Mouse (Mus musculus) embryonic stem cell, embryonic (primary cell): ENCODE data around the gene Arntl.

Experiments
- CTCF ChIA-PET, 4 experiments: fragments of 300-600 bp in 2 of 4; fragments of 350-600 bp in 2 of 4; sonication (Branson Sonifier 250); formaldehyde crosslinking; loops; one replicate each; lab custom pipeline; 2022; ENCODE audit warnings: inconsistent platforms in 2 of 4; lab: Charles Lee
- POLR2A ChIA-PET, 4 experiments: fragments of 300-600 bp in 2 of 4; fragments of 350-600 bp in 2 of 4; sonication (Branson Sonifier 250); formaldehyde crosslinking; loops; one replicate each; lab custom pipeline; 2022; ENCODE audit warnings: antibody characterized with exemption in 4 of 4, inconsistent platforms in 1 of 4; lab: Charles Lee

Arntl gene

GRCm38 (mm10) chr7:113285405-113285804 is 78.1 kb downstream of the Arntl start:
- CTCF ChIA-PET = no interaction called here
- POLR2A ChIA-PET = interaction anchor here in 1 of 4 experiments (0.8 to 1.9 kb wide), 5 partner anchors 9 to 26 kb away, joined by 3 to 4 read pairs (median 4); no protein-coding TSS in a partner anchor

- CTCF ChIA-PET = interaction anchor here in 1 of 4 experiments (0.7 kb wide), 1 partner anchor 123 kb away, joined by 9 read pairs; no protein-coding TSS in a partner anchor
- POLR2A ChIA-PET = interaction anchor here in 2 of 4 experiments (0.6 to 1.3 kb wide), 4 partner anchors 14 to 365 kb away, joined by 3 to 12 read pairs (median 4); no protein-coding TSS in a partner anchor
Observed at GRCm38 (mm10) chr7:113289211-113289610, 81.9 kb downstream of the Arntl start.

- POLR2A ChIA-PET = no interaction called here
- CTCF ChIA-PET = no interaction called here
Observed at GRCm38 (mm10) chr7:113291741-113292140, 84.5 kb downstream of the Arntl start.

- ChIA-PET POLR2A (no interaction called here), CTCF (no interaction called here)
Observed at GRCm38 (mm10) chr7:113292193-113292592, 84.9 kb downstream of the Arntl start.

- ChIA-PET POLR2A (interaction anchor here in 3 of 4 experiments (0.5 to 3.9 kb wide), 22 partner anchors 9 to 88 kb away, joined by 3 to 16 read pairs (median 3); partner anchors contain the start of gene Btbd10 (in 2 of the 3)), CTCF (interaction anchor here in 2 of 4 experiments (0.7 to 3.0 kb wide), 6 partner anchors 13 to 764 kb away, joined by 3 to 14 read pairs (median 4); no protein-coding TSS in a partner anchor)
Observed at GRCm38 (mm10) chr7:113294598-113294997, 87.3 kb downstream of the Arntl start.

- CTCF ChIA-PET = interaction anchor here in 2 of 4 experiments (1.0 to 3.0 kb wide), 6 partner anchors 13 to 763 kb away, joined by 3 to 14 read pairs (median 4); no protein-coding TSS in a partner anchor
Observed at GRCm38 (mm10) chr7:113295077-113295890, 88.0 kb downstream of the Arntl start.

GRCm38 (mm10) chr7:113297813-113298212 is 90.5 kb downstream of the Arntl start:
- ChIA-PET POLR2A (interaction anchor here in 2 of 4 experiments (0.5 to 1.7 kb wide), 5 partner anchors 34 to 842 kb away, joined by 3 to 9 read pairs (median 5); partner anchors contain the start of gene Btbd10 (in 1 of the 2)), CTCF (no interaction called here)

More at GRCm38 (mm10) chr7:113295077-113295890, 88.0 kb downstream of the Arntl start:
- POLR2A ChIA-PET = interaction anchor here in 3 of 4 experiments (0.5 to 3.9 kb wide), 23 partner anchors 9 to 89 kb away, joined by 3 to 16 read pairs (median 3); partner anchors contain the start of gene Btbd10 (in 2 of the 3)

- ChIA-PET POLR2A (interaction anchor here in 3 of 4 experiments (1.0 to 4.6 kb wide), 18 partner anchors 9 to 167 kb away, joined by 3 to 30 read pairs (median 4); partner anchors contain the start of gene Btbd10 (in 3 of the 3)), CTCF (interaction anchor here (0.5 to 3.0 kb wide), 11 partner anchors 10 to 171 kb away, joined by 3 to 14 read pairs (median 4); no protein-coding TSS in a partner anchor)
Observed at GRCm38 (mm10) chr7:113310136-113310535, 102.9 kb downstream of the Arntl start.

GRCm38 (mm10) chr7:113311784-113312183 is 104.5 kb downstream of the Arntl start:
- ChIA-PET POLR2A (interaction anchor here in 3 of 4 experiments (0.6 to 4.6 kb wide), 18 partner anchors 27 to 169 kb away, joined by 3 to 30 read pairs (median 4); partner anchors contain the start of gene Btbd10 (in 2 of the 3)), CTCF (interaction anchor here (0.5 to 3.0 kb wide), 18 partner anchors 8 to 776 kb away, joined by 3 to 14 read pairs (median 4); no protein-coding TSS in a partner anchor)

- ChIA-PET POLR2A (interaction anchor here (0.6 to 4.1 kb wide), 22 partner anchors 9 to 750 kb away, joined by 3 to 25 read pairs (median 3); partner anchors contain the start of gene Btbd10 (in 3 of the 4)), CTCF (interaction anchor here in 3 of 4 experiments (0.6 to 1.7 kb wide), 7 partner anchors 8 to 188 kb away, joined by 3 to 4 read pairs (median 3); no protein-coding TSS in a partner anchor)
Observed at GRCm38 (mm10) chr7:113320128-113320527, 112.9 kb downstream of the Arntl start.

- POLR2A ChIA-PET = interaction anchor here in 2 of 4 experiments (0.6 to 3.7 kb wide), 3 partner anchors 35 to 38 kb away, joined by 3 to 18 read pairs (median 4); partner anchors contain the start of gene Btbd10 (in 2 of the 2)
- CTCF ChIA-PET = no interaction called here
Observed at GRCm38 (mm10) chr7:113334036-113334435, 126.8 kb downstream of the Arntl start.

GRCm38 (mm10) chr7:113335250-113335649 is 128.0 kb downstream of the Arntl start:
- CTCF ChIA-PET = interaction anchor here in 1 of 4 experiments (0.8 kb wide), 1 partner anchor 85 kb away, joined by 3 read pairs; no protein-coding TSS in a partner anchor
- POLR2A ChIA-PET = interaction anchor here in 2 of 4 experiments (1.2 to 3.7 kb wide), 4 partner anchors 15 to 87 kb away, joined by 4 to 18 read pairs (median 6); partner anchors contain the start of gene Btbd10 (in 2 of the 2)

GRCm38 (mm10) chr7:113347271-113347670 is 140.0 kb downstream of the Arntl start:
- ChIA-PET POLR2A (interaction anchor here in 1 of 4 experiments (0.6 to 3.8 kb wide), 5 partner anchors 20 to 167 kb away, joined by 3 to 32 read pairs (median 3); partner anchors contain the start of gene Btbd10), CTCF (interaction anchor here in 2 of 4 experiments (0.6 kb wide), 2 partner anchors 87 to 1771 kb away, joined by 3 to 9 read pairs; no protein-coding TSS in a partner anchor)

GRCm38 (mm10) chr7:113347694-113348093 is 140.4 kb downstream of the Arntl start:
- ChIA-PET POLR2A (interaction anchor here in 1 of 4 experiments (0.6 to 3.8 kb wide), 5 partner anchors 20 to 167 kb away, joined by 3 to 32 read pairs (median 3); partner anchors contain the start of gene Btbd10), CTCF (interaction anchor here in 3 of 4 experiments (0.6 kb wide), 4 partner anchors 21 to 1772 kb away, joined by 3 to 9 read pairs (median 5); partner anchors contain the start of gene Btbd10 (in 1 of the 3))

- POLR2A ChIA-PET = interaction anchor here (0.6 to 3.8 kb wide), 5 partner anchors 20 to 223 kb away, joined by 3 to 32 read pairs (median 5); partner anchors contain the start of gene Btbd10 (in 3 of the 4)
- CTCF ChIA-PET = interaction anchor here in 2 of 4 experiments (0.5 to 0.6 kb wide), 4 partner anchors 21 to 351 kb away, joined by 3 to 5 read pairs (median 4); no protein-coding TSS in a partner anchor
Observed at GRCm38 (mm10) chr7:113349089-113349488, 141.8 kb downstream of the Arntl start.
